Mouse (Mus musculus) liver, embryonic 14.5 days (tissue): Measurements from ENCODE around the gene Dpep2nb. TPM values are rescaled to one million over a fixed set of nuclear protein-coding genes. Genes with fewer than 3 reads are reported as not detected.
"Not testable (repeated sequence)": the region's sequence is repeated elsewhere in the genome, so short reads cannot be mapped to it uniquely, and the experiment has no call there.

Experiments
- ATAC-seq: fragments of 200-750 bp; cut with Nextera tagmentation; 2 replicates; pipeline ENCODE4 v1.8.0; 2017; ENCODE audit warnings: moderate number of reproducible peaks, mild to moderate bottlenecking, moderate library complexity; ENCODE audit not compliant: insufficient read depth
- DNase-seq, 3 experiments: peaks; one replicate each; pipeline ENCODE4 v3.0.0-alpha.2; 2012 to 2013; ENCODE audit warnings: low read depth in 3 of 3, low spot score in 3 of 3
- H3K27ac ChIP-seq: fragments of 300-500 bp; sonication (generic); 2 replicates; pipeline ENCODE4 v1.5.1; 2014; ENCODE audit warnings: moderate library complexity, mild to moderate bottlenecking, control low read depth, inconsistent platforms
- H3K27me3 ChIP-seq: fragments of 300-500 bp; sonication (generic); 2 replicates; pipeline ENCODE4 v1.6.1; 2014; ENCODE audit warnings: mild to moderate bottlenecking, low read length, moderate library complexity; ENCODE audit not compliant: control insufficient read depth, insufficient read depth
- H3K36me3 ChIP-seq: fragments of 300-500 bp; sonication (generic); replicated peaks from 2 replicates; pipeline ENCODE4 v1.6.1; 2014; ENCODE audit warnings: low read depth; ENCODE audit not compliant: control insufficient read depth, insufficient read depth
- H3K4me1 ChIP-seq, 2 experiments: fragments of 200-500 bp in 1 of 2; fragments of 300-500 bp in 1 of 2; sonication (generic) in 1 of 2; replicated peaks; 2 replicates each; pipeline ENCODE4 v1.6.1; 2012 to 2014; ENCODE audit warnings: antibody characterized with exemption in 1 of 2, inconsistent platforms in 1 of 2, low read length in 1 of 2; ENCODE audit not compliant: control insufficient read depth in 2 of 2, insufficient read depth in 2 of 2
- H3K4me2 ChIP-seq: fragments of 300-500 bp; sonication (generic); 2 replicates; pipeline ENCODE4 v1.6.1; 2014; ENCODE audit warnings: low read depth, mild to moderate bottlenecking, control low read depth, moderate library complexity
- H3K4me3 ChIP-seq, 2 experiments: fragments of 200-500 bp in 1 of 2; fragments of 300-500 bp in 1 of 2; sonication (generic) in 1 of 2; 2 replicates each; pipeline ENCODE4 v1.5.1; 2012 to 2014; ENCODE audit warnings: low read depth in 2 of 2, low read length in 2 of 2, mild to moderate bottlenecking in 2 of 2, control low read depth in 1 of 2, inconsistent platforms in 1 of 2, moderate library complexity in 1 of 2; ENCODE audit not compliant: insufficient read depth in 1 of 2
- H3K9ac ChIP-seq: fragments of 300-500 bp; sonication (generic); replicated peaks from 2 replicates; pipeline ENCODE4 v1.6.1; 2014; ENCODE audit warnings: mild to moderate bottlenecking, control low read depth, moderate library complexity
- H3K9me3 ChIP-seq: fragments of 300-500 bp; sonication (generic); 2 replicates; pipeline ENCODE4 v1.6.1; 2016; ENCODE audit warnings: low read length, mixed read lengths; ENCODE audit not compliant: control insufficient read depth
- CTCF ChIP-seq: IDR thresholded peaks from 2 replicates; pipeline ENCODE4 v1.5.1; 2016; ENCODE audit warnings: antibody characterized with exemption, low read depth, control low read depth
- EP300 ChIP-seq: IDR thresholded peaks from 2 replicates; pipeline ENCODE4 v1.6.1; 2016; ENCODE audit warnings: antibody characterized with exemption, low read depth
- WGBS: fragments of 180-500 bp; shearing (Covaris S2); extraction: QIAGEN DNeasy Blood & Tissue Kit; methylation state at CpG from one replicate; pipeline ENCODE4 v1.1.7; 2014; ENCODE audit not compliant: insufficient replicate concordance; 5-methylcytosine and 5-hydroxymethylcytosine counted together
- polyA plus RNA-seq, 2 experiments: library from polyadenylated mRNA; depleted of rRNA in 1 of 2; stranded (reverse) in 1 of 2; unstranded in 1 of 2; fragments of >200 nt; fragmentation: Nextera tagmentation in 1 of 2; extraction: Ambion mirVana in 1 of 2; gene quantifications; 2 replicates each; pipeline versions ENCODE4 v1.2.1 to v1.2.3; 2012 to 2014

The Dpep2nb gene
- polyA plus RNA-seq, 2 experiments, result not detected

DNA sequence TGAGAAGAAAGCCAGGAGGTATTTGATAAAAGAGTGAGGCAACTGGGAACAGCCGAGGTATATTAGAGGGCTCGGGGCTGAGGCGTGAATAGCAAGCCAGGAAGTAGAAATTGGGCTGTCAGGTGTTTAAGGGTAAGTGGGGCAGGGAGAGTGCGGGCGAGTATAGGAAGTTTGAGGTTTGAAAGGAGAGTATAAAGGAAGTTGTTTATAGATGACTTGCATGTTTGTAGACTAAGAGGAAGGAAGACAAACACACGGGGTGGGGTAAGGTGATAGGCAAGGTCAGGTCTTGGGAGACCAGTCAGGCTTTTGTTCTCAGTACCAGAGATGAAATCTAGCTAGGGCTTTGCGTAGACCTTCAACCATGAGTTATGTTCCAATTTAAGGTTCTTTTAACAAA lies 11.4 kb upstream of the Dpep2nb start:
- Histone ChIP-seq H3K4me2 (no peak overlapping the region), H3K36me3 (no peaks in the 10 kb centered on the region; the same call in none of the 2 replicates), H3K9ac (no peak overlapping the region), H3K9me3 (no peaks in the 10 kb centered on the region), H3K4me3 (no peak overlapping the region), H3K27ac (no peak overlapping the region), H3K27me3 (no peaks in the 10 kb centered on the region), H3K4me1 (peaks cover 9 to 19% of the 10 kb centered on the region in 2 experiments)
- TF ChIP-seq CTCF, result no peak
- no peak for TF ChIP-seq EP300
- 50% methylated on average over 7 of the region's 7 CpGs for WGBS
- DNase-seq, result no peak
- ATAC-seq, result no peak

DNA sequence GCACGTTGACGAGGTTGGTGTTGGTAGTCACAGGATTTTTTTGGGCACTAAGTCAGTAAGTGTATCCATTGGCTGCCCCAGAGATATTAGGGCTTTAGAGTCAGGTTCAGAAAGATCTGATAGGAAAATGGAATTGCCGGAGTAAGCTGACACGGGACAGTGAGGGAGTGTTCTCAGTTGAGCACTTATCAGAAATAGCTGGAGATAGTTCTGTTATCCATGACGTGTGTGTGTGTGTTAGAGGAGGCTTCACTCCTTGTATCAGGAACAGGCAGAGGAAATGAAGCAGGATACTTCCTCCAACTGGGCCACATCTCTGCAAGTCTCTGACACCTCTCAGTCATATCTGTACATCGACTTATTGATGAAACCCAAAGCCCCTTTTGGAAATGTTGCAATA lies 10.5 kb upstream of the Dpep2nb start:
- no peak overlapping the region for H3K4me2 ChIP-seq
- ATAC-seq (no peak), DNase-seq (no peak)
- no peak overlapping the region for H3K4me3 ChIP-seq
- H3K27me3 ChIP-seq, result no peaks in the 10 kb centered on the region
- no peaks in the 10 kb centered on the region; the same call in none of the 2 replicates for H3K36me3 ChIP-seq
- H3K4me1 ChIP-seq, result peaks cover 14 to 19% of the 10 kb centered on the region in 2 experiments
- H3K9ac ChIP-seq, result no peak overlapping the region
- H3K27ac ChIP-seq, result no peak overlapping the region
- H3K9me3 ChIP-seq, result no peaks in the 10 kb centered on the region
- WGBS, result 54% methylated on average over 6 of the region's 6 CpGs
- TF ChIP-seq EP300 (no peak), CTCF (no peak)

DNA sequence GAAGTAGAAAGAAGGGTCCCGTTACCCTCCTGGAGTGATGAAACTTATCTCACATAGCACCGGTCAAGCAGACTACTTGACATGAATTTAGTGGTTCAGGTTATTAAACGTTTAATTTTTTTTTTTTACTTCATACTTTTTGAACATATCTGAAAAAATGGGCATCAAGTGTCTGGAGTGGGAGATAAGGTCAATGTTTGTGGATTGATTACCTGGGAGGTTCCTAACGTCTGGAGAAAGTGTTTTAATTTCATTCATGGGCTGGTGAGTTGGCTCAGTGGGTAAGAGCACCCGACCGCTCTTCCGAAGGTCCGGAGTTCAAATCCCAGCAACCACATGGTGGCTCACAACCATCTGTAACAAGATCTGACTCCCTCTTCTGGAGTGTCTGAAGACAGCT lies 6.4 kb upstream of the Dpep2nb start:
- peak overlapping the region; percentile 74 for H3K9ac ChIP-seq
- 32% methylated on average over 8 of the region's 8 CpGs for whole genome bisulfite sequencing
- peak; percentile 53 for TF ChIP-seq EP300
- DNase-seq, result peak; percentile 47 to 68 (median 59)
- not testable (repeated sequence) for H3K27me3 ChIP-seq, H3K9me3 ChIP-seq, H3K36me3 ChIP-seq
- peak overlapping the region; percentile 88 for H3K4me2 ChIP-seq
- peak overlapping the region; percentile 89 for H3K27ac ChIP-seq
- peak; percentile 52; the same call in 1 of the 2 replicates for ATAC-seq
- peaks cover 14 to 18% of the 10 kb centered on the region in 2 experiments for H3K4me1 ChIP-seq
- peak overlapping the region; percentile 71 to 75 for H3K4me3 ChIP-seq

DNA sequence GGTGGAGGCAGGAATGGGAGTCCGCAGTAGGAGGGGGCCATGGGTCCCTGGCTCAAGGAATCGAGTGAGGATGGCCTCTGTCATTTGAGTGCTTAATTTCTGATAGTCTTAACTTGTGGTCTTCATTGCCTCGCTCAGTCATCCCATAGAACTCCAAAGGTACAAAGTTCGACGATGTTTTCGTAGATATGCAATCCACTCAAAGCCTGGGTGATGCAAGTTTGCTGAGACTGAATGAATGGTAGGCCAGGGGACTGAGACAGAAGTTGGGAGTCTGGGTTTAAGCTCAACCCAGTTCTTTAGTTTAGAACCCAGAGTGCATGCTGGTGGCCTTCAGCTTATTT lies 5.8 kb upstream of the Dpep2nb start, which contains the start of gene Ddx28:
Gene Ddx28 (minus strand): TSS at position 240 of the 344 bp plus-strand sequence.
- peaks cover 13 to 15% of the 10 kb centered on the region in 2 experiments for H3K4me1 ChIP-seq
- peak within 1 kb of the TSS; percentile 89 for H3K27ac ChIP-seq
- H3K9me3 ChIP-seq, result no peaks in the 10 kb centered on the region
- no peak for TF ChIP-seq EP300
- no peak for TF ChIP-seq CTCF
- DNase-seq (no peak), ATAC-seq (peak; percentile 43)
- H3K36me3 ChIP-seq, result no peaks in the 10 kb centered on the region; the same call in 1 of the 2 replicates
- peak within 1 kb of the TSS; percentile 88 for H3K4me2 ChIP-seq
- peak within 1 kb of the TSS; percentile 74 for H3K9ac ChIP-seq
- no peaks in the 10 kb centered on the region for H3K27me3 ChIP-seq
- WGBS, result under 1% methylated on average over 6 of the region's 6 CpGs
- H3K4me3 ChIP-seq, result peak within 1 kb of the TSS; percentile 71 to 75

DNA sequence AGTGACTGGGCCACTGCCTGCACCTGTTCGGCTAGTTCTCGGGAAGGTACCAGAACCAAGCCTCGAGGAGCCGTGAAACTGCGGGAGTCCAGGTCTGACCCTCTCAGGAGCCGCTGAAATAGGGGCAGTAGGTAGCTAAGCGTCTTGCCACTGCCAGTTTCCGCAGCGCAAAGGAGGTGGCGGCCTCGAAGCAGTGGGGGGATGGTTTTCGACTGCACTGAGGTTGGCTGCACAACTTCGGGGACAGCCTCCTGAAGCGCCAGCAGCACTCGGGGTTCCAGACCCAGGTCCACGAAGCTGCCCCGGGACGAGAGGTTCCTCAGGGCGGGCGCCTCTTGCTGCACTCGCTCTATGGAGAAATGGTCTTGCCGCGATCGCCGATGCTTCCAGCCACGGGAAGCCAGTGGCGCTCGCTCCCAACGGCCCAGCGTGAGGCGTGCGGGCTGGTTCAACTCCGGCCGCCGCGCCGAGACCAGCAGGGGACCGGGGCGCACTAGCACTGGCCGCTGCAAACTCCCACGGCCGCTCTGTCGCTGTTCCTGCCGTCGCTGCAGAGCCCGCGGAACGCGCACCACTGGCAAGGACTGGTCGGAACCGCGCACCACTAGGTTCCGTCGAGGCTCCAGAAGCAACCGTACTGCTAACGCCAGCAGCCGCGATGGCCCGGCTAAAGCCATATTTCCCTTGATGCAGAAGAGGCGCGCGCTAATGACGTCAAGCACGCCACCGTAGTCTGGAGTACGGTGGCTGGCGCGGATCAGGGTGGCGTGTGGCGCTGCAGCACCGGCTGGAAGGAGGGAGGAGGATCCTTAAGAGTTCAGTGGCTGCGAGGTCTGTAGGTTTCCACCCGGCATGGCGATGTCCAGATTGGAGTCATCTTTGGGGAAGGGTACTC lies 5.2 kb upstream of the Dpep2nb start:
- H3K36me3 ChIP-seq, result no peaks in the 10 kb centered on the region; the same call in 1 of the 2 replicates
- peak overlapping the region; percentile 89 for H3K27ac ChIP-seq
- peaks cover 11 to 13% of the 10 kb centered on the region in 2 experiments for H3K4me1 ChIP-seq
- ATAC-seq (peak; percentile 91), DNase-seq (peak; percentile 87 to 89 (median 88))
- peak overlapping the region; percentile 71 to 75 for H3K4me3 ChIP-seq
- H3K9ac ChIP-seq, result peak overlapping the region; percentile 74
- H3K27me3 ChIP-seq, result no peaks in the 10 kb centered on the region
- no peaks in the 10 kb centered on the region for H3K9me3 ChIP-seq
- WGBS, result under 1% methylated on average over 74 of the region's 74 CpGs
- TF ChIP-seq CTCF, result peak; percentile 21; the same call in 1 of the 2 replicates
- no peak for TF ChIP-seq EP300
- peak overlapping the region; percentile 88 for H3K4me2 ChIP-seq

DNA sequence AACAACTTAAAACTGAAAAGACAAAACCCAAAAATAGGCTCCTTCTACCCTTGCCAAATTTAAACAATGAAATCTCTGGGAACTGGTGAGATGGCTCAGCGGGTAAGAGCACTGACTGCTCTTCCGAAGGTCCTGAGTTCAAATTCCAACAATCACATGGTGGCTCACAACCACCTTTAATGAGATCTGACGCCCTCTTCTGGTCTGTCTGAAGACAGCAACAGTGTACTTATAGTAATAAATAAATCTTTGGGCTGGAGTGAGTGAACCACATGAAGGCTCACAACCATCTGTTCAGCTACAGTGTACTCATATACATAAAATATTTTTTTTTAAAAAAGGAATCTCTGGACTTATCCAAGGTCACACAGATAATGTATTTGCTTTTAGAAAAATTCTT lies 2.1 kb upstream of the Dpep2nb start:
- H3K4me1 ChIP-seq, result peaks cover 10 to 13% of the 10 kb centered on the region in 2 experiments
- H3K4me2 ChIP-seq, H3K9me3 ChIP-seq, DNase-seq, H3K9ac ChIP-seq, H3K27ac ChIP-seq, ATAC-seq, H3K36me3 ChIP-seq, H3K4me3 ChIP-seq, H3K27me3 ChIP-seq: not testable (repeated sequence)
- WGBS, result 61% methylated on average over 3 of the region's 3 CpGs
